Mouse (Mus musculus) hindbrain, postnatal 0 days (tissue): ENCODE measurements at regions not wholly inside any gene's neighbourhood (a gene's known extent, or its start where the extent isn't known, plus 50 kb on each side); places are given as distances from the start of the nearest gene placed in this dataset.
A peak's percentile ranks its signal among the peaks of the same experiment; 100 is the strongest.

Experiments used
- ATAC-seq: fragments of 200-750 bp; cut with Nextera tagmentation; 2 replicates; pipeline ENCODE4 v1.8.0; 2017; ENCODE audit warnings: mild to moderate bottlenecking, moderate TSS enrichment, moderate library complexity
- DNase-seq: peaks from one replicate; pipeline ENCODE4 v3.0.0-alpha.2; 2015; ENCODE audit warnings: low spot score
- H3K27ac ChIP-seq: fragments of 300-500 bp; sonication (generic); 2 replicates; pipeline ENCODE4 v1.5.1; 2014; ENCODE audit warnings: mild to moderate bottlenecking
- H3K27me3 ChIP-seq: fragments of 300-500 bp; sonication (generic); 2 replicates; pipeline ENCODE4 v1.6.1; 2014; ENCODE audit warnings: low read length, mixed read lengths; ENCODE audit not compliant: insufficient read depth
- H3K36me3 ChIP-seq: fragments of 300-500 bp; sonication (generic); 2 replicates; pipeline ENCODE4 v1.6.1; 2014; ENCODE audit warnings: low read length, mixed read lengths; ENCODE audit not compliant: insufficient read depth
- H3K4me1 ChIP-seq: fragments of 300-500 bp; sonication (generic); 2 replicates; pipeline ENCODE4 v1.6.1; 2014; ENCODE audit warnings: antibody characterized with exemption, low read length, mixed read lengths; ENCODE audit not compliant: insufficient read depth
- H3K4me2 ChIP-seq: fragments of 300-500 bp; sonication (generic); 2 replicates; pipeline ENCODE4 v1.6.1; 2014; ENCODE audit warnings: low read depth, mild to moderate bottlenecking, low read length, moderate library complexity, mixed read lengths
- H3K4me3 ChIP-seq: fragments of 300-500 bp; sonication (generic); 2 replicates; pipeline ENCODE4 v1.5.1; 2014; ENCODE audit warnings: low read length
- H3K9ac ChIP-seq: fragments of 300-500 bp; sonication (generic); replicated peaks from 2 replicates; pipeline ENCODE4 v1.6.1; 2014; ENCODE audit warnings: mild to moderate bottlenecking, low read length, moderate library complexity, mixed read lengths
- H3K9me3 ChIP-seq: fragments of 300-500 bp; sonication (generic); 2 replicates; pipeline ENCODE4 v1.6.1; 2016; ENCODE audit warnings: low read length, mixed read lengths
- CTCF ChIP-seq: IDR thresholded peaks from 2 replicates; pipeline ENCODE4 v1.5.1; 2016; ENCODE audit warnings: antibody characterized with exemption, control low read depth, low read depth
- WGBS: fragments of 180-500 bp; shearing (Covaris S2); extraction: QIAGEN DNeasy Blood & Tissue Kit; methylation state at CpG from one replicate; pipeline ENCODE4 v1.1.7; 2014; 5-methylcytosine and 5-hydroxymethylcytosine counted together

- Histone ChIP-seq H3K4me3 (no peak overlapping the region), H3K9me3 (no peaks in the 10 kb centered on the region), H3K4me1 (no peaks in the 10 kb centered on the region), H3K27ac (no peak overlapping the region), H3K9ac (no peak overlapping the region), H3K36me3 (no peaks in the 10 kb centered on the region), H3K27me3 (no peaks in the 10 kb centered on the region), H3K4me2 (no peak overlapping the region)
- peak; percentile 23; the same call in 1 of the 2 replicates for TF ChIP-seq CTCF
- 99% methylated on average over 2 of the region's 2 CpGs for whole genome bisulfite sequencing
- no peak for DNase-seq
- ATAC-seq: no peak
These were observed 145.8 kb downstream of the Dusp6 start for GRCm38 (mm10) chr10:99408786-99409185.

GRCm38 (mm10) chr10:99409744-99410143, 146.7 kb downstream of the Dusp6 start:
- Histone ChIP-seq H3K4me1 (no peaks in the 10 kb centered on the region), H3K27me3 (no peaks in the 10 kb centered on the region), H3K4me2 (no peak overlapping the region), H3K36me3 (no peaks in the 10 kb centered on the region), H3K9me3 (no peaks in the 10 kb centered on the region), H3K4me3 (no peak overlapping the region), H3K27ac (no peak overlapping the region), H3K9ac (no peak overlapping the region)
- ATAC-seq: no peak
- no peak for TF ChIP-seq CTCF
- no peak for DNase-seq
- WGBS: 81% methylated on average over 11 of the region's 11 CpGs

GRCm38 (mm10) chr10:99410754-99411153, 147.7 kb downstream of the Dusp6 start:
- Histone ChIP-seq H3K36me3 (no peaks in the 10 kb centered on the region), H3K9me3 (no peaks in the 10 kb centered on the region), H3K9ac (no peak overlapping the region), H3K27ac (no peak overlapping the region), H3K4me2 (no peak overlapping the region), H3K4me1 (no peaks in the 10 kb centered on the region), H3K27me3 (no peaks in the 10 kb centered on the region), H3K4me3 (no peak overlapping the region)
- DNase-seq: no peak
- no peak for TF ChIP-seq CTCF
- ATAC-seq: no peak
- WGBS: 88% methylated on average over 3 of the region's 3 CpGs

DNA sequence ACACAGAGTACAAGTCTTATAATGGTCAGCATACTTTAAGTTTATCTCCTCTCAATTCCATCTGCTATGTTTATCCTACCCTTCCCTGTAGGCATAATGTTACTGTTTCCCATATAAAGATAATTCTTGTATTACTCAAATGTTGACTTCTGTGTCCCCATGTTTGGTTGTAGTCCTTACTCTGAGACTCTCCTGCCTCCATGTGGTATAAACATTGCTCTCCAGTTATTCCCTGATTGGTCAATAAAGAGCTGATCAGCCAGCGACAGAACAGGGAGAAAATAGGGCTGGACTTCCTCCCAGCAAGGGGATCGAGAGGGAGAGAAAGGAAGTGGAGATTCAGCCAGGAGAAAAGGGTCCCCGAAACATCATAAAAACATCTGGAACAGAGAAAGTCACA, 150.4 kb downstream of the Dusp6 start:
- H3K27me3 ChIP-seq: no peaks in the 10 kb centered on the region
- H3K4me1 ChIP-seq: no peaks in the 10 kb centered on the region
- no peak overlapping the region for H3K4me3 ChIP-seq
- H3K9me3 ChIP-seq: no peaks in the 10 kb centered on the region
- no peak for ATAC-seq
- H3K27ac ChIP-seq: no peak overlapping the region
- H3K4me2 ChIP-seq: no peak overlapping the region
- H3K9ac ChIP-seq: no peak overlapping the region
- no peak for DNase-seq
- 82% methylated on average over 3 of the region's 3 CpGs for WGBS
- H3K36me3 ChIP-seq: no peaks in the 10 kb centered on the region
- TF ChIP-seq CTCF: no peak

DNA sequence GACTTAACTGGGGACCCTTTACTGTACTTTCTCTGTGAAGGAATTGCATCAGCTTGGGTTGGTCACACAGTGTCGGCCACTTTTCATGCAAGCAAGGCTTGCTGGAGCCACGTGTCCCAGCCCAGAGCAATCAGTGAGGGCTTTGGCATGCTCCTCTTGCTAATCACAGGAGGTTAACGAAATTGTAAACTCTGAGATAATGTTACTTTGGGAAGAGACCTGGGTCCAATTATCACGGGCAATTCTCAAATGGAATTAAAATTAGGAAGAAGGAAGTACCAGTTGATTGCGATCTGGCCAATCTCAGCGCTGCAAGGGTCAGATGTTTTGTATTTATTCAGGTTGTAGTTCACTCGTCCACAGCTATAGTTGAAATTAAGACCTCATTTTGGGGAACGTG, 153.2 kb downstream of the Dusp6 start:
- no peaks in the 10 kb centered on the region for H3K9me3 ChIP-seq
- ATAC-seq (no peak), DNase-seq (no peak)
- WGBS: 61% methylated on average over 8 of the region's 8 CpGs
- H3K4me1 ChIP-seq: no peaks in the 10 kb centered on the region
- no peak overlapping the region for H3K4me3 ChIP-seq
- H3K4me2 ChIP-seq: no peak overlapping the region
- H3K9ac ChIP-seq: no peak overlapping the region
- no peaks in the 10 kb centered on the region for H3K27me3 ChIP-seq
- no peak overlapping the region for H3K27ac ChIP-seq
- no peaks in the 10 kb centered on the region for H3K36me3 ChIP-seq
- TF ChIP-seq CTCF: no peak

DNA sequence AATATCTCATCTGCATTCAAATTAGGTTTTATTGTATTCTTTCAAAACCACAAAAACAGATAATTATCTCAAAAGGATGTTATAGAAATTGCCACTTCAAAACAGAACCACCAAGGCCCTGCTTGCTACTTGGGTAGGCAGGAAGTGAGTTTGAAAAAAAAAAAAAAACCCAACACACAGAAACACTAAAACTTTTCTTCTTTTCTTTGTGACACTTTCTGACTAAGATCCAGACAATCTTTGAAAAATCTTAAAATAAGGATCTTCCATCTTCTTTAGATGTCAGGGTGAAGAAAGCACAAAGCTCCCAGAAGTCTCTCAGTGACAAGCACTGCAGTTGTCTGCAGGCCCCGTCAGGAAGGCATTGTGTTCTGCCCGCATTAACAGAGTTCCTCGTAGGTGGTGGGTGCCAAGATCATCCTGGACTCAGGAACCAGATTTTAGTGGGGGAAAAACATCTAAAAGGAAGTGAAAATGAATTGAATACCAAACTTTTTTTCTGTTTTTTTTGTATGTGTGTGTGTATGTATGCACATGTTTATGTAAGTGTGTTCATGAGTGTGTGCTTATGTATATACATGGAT, 154.0 kb downstream of the Dusp6 start:
- Histone ChIP-seq H3K36me3 (no peaks in the 10 kb centered on the region), H3K4me2 (no peak overlapping the region), H3K27ac (no peak overlapping the region), H3K4me3 (no peak overlapping the region), H3K9me3 (no peaks in the 10 kb centered on the region), H3K27me3 (no peaks in the 10 kb centered on the region), H3K9ac (no peak overlapping the region), H3K4me1 (no peaks in the 10 kb centered on the region)
- no peak for TF ChIP-seq CTCF
- 22% methylated on average over 3 of the region's 3 CpGs for WGBS
- DNase-seq (no peak), ATAC-seq (no peak)

DNA sequence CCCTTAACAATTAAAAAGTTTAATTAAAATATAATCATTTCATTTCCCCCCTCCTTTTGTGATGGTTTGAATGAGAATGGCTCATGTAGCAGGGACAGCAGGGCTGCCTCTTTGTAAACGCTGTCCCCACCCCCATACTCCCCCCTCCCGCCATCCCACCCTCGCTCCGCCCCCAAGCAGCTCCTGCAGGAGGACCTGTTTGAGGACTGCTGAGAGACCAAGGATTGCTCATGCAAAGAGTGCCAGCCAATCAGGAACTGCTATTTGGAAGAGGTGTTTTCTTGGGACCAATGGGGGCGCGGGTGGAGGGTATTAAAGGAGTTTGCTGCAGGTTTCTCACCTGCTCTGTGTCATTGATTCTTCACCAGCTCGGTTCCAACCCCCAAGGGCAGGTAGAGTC, 154.6 kb downstream of the Dusp6 start:
- 46% methylated on average over 7 of the region's 7 CpGs for WGBS
- Histone ChIP-seq H3K27me3 (no peaks in the 10 kb centered on the region), H3K9me3 (no peaks in the 10 kb centered on the region), H3K9ac (no peak overlapping the region), H3K4me2 (no peak overlapping the region), H3K4me1 (no peaks in the 10 kb centered on the region), H3K4me3 (no peak overlapping the region), H3K36me3 (no peaks in the 10 kb centered on the region), H3K27ac (no peak overlapping the region)
- DNase-seq: no peak
- TF ChIP-seq CTCF: no peak
- ATAC-seq: no peak
